Mouse (Mus musculus): ENCODE data around the gene Nyap2. TPM values are rescaled to one million over a fixed set of nuclear protein-coding genes. Genes with fewer than 3 reads are reported as not detected.

Gene Nyap2
- polyA plus RNA-seq, 1 experiment from 2014 or later: 16.2 TPM

- no peak for ATAC-seq
- no peak overlapping the region for H3K27ac ChIP-seq (ENCODE audit: low read depth, low read length)
- H3K36me3 ChIP-seq (ENCODE audit: control insufficient read depth, insufficient read depth, low read length): 0 out of 2 replicates have a peak, but pooled peaks cover 5% of the 10 kb centered on the region
- H3K4me3 ChIP-seq (ENCODE audit: low read length): no peak overlapping the region
- no peaks in the 10 kb centered on the region; the same call in 1 of the 2 replicates for H3K4me1 ChIP-seq (ENCODE audit: control insufficient read depth, insufficient read depth, low read depth, low read length)
- no peaks in the 10 kb centered on the region for H3K27me3 ChIP-seq (replicated peaks; ENCODE audit: control insufficient read depth, insufficient read depth, low read length)
- H3K4me2 ChIP-seq (ENCODE audit: low read length): no peak overlapping the region
- no peak overlapping the region for H3K9ac ChIP-seq (ENCODE audit: low read depth, low read length)
- WGBS: 81% methylated on average over 1 of the region's 1 CpGs
- no peaks in the 10 kb centered on the region for H3K9me3 ChIP-seq (ENCODE audit: control insufficient read depth, low read length)
These were observed 13.7 kb downstream of the Nyap2 start for GRCm38 (mm10) chr1:81090400-81090799.

DNA sequence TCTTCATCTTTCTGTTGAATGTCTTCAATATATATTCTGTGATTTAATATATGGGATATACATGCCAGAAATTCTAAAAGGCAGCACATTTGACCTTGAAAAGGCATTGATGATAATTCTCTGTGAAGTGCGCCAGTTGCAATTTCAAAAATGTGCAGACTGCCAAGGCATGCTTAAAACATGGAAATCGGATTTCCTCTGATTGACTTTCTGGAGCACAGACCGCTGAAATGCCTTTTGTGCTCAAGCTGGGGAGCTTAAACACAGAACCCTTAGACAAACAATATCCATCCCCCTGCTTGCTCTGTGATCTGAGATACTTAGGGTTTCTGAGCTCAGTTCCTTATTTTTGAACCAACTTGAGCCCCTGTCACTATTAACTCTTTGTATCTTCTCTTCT lies 14.2 kb downstream of the Nyap2 start:
- Histone ChIP-seq H3K4me2 (ENCODE audit: low read length) (no peak overlapping the region), H3K9me3 (ENCODE audit: control insufficient read depth, low read length) (no peaks in the 10 kb centered on the region), H3K9ac (ENCODE audit: low read depth, low read length) (no peak overlapping the region), H3K27ac (ENCODE audit: low read depth, low read length) (no peak overlapping the region), H3K27me3 (replicated peaks; ENCODE audit: control insufficient read depth, insufficient read depth, low read length) (no peaks in the 10 kb centered on the region), H3K36me3 (ENCODE audit: control insufficient read depth, insufficient read depth, low read length) (0 out of 2 replicates have a peak, but pooled peaks cover 5% of the 10 kb centered on the region), H3K4me3 (ENCODE audit: low read length) (no peak overlapping the region), H3K4me1 (ENCODE audit: control insufficient read depth, insufficient read depth, low read depth, low read length) (no peaks in the 10 kb centered on the region; the same call in 1 of the 2 replicates)
- ATAC-seq: no peak
- 67% methylated on average over 3 of the region's 3 CpGs for WGBS

- WGBS: 66% methylated on average over 2 of the region's 2 CpGs
- Histone ChIP-seq H3K4me1 (ENCODE audit: control insufficient read depth, insufficient read depth, low read depth, low read length) (no peaks in the 10 kb centered on the region; the same call in 1 of the 2 replicates), H3K27ac (ENCODE audit: low read depth, low read length) (no peak overlapping the region), H3K9ac (ENCODE audit: low read depth, low read length) (no peak overlapping the region), H3K4me2 (ENCODE audit: low read length) (no peak overlapping the region), H3K36me3 (ENCODE audit: control insufficient read depth, insufficient read depth, low read length) (0 out of 2 replicates have a peak, but pooled peaks cover 5% of the 10 kb centered on the region), H3K27me3 (replicated peaks; ENCODE audit: control insufficient read depth, insufficient read depth, low read length) (no peaks in the 10 kb centered on the region), H3K9me3 (ENCODE audit: control insufficient read depth, low read length) (no peaks in the 10 kb centered on the region), H3K4me3 (ENCODE audit: low read length) (no peak overlapping the region)
- no peak for ATAC-seq
These were observed 15.3 kb downstream of the Nyap2 start for GRCm38 (mm10) chr1:81092056-81092455.

DNA sequence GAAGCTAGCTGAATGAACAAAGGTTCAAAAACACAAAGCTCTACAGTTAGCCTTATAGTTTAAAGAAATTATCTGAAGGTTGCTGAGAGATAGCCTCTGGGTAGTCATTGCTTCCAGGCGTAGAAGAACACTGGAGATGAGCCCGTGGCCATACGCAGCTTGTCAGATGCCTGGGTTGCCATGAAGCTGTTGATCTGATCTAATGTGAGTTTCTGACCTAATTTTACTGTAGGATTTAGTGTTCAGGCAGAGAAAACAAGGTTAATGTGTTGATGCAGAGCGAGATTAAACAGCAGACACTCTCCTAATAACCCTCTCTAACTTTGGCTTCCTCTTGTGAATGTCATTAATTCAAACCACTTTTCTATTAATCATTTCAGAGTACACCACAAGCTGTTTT lies 16.1 kb downstream of the Nyap2 start:
- no peak overlapping the region for H3K4me2 ChIP-seq (ENCODE audit: low read length)
- H3K4me1 ChIP-seq (ENCODE audit: control insufficient read depth, insufficient read depth, low read depth, low read length): peaks cover 2% of the 10 kb centered on the region; the same call in 1 of the 2 replicates
- 77% methylated on average over 4 of the region's 4 CpGs for WGBS
- no peak for ATAC-seq
- H3K9ac ChIP-seq (ENCODE audit: low read depth, low read length): no peak overlapping the region
- H3K27ac ChIP-seq (ENCODE audit: low read depth, low read length): no peak overlapping the region
- 0 out of 2 replicates have a peak, but pooled peaks cover 1% of the 10 kb centered on the region for H3K36me3 ChIP-seq (ENCODE audit: control insufficient read depth, insufficient read depth, low read length)
- H3K4me3 ChIP-seq (ENCODE audit: low read length): no peak overlapping the region
- H3K27me3 ChIP-seq (replicated peaks; ENCODE audit: control insufficient read depth, insufficient read depth, low read length): no peaks in the 10 kb centered on the region
- no peaks in the 10 kb centered on the region for H3K9me3 ChIP-seq (ENCODE audit: control insufficient read depth, low read length)

DNA sequence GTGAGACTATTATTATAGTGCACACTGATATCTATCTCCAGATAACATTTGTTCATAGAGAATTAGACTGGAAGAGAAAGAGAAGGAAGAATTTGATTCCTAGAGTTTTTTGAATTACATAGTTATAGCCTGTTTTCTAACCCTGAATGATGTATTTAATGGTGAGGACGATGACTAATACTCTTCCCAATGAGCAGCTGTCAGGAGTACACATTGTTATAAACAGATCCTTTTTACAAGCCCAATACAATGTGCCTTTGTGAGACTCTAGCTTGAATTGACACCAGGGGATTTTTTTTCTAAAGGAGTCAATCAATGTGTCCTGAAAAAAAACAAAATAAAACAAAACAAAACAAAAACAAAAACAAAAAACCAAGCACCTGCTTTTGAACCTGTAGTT lies 22.2 kb downstream of the Nyap2 start:
- no peak overlapping the region for H3K4me3 ChIP-seq (ENCODE audit: low read length)
- no peak for ATAC-seq
- no peaks in the 10 kb centered on the region for H3K9me3 ChIP-seq (ENCODE audit: control insufficient read depth, low read length)
- H3K36me3 ChIP-seq (ENCODE audit: control insufficient read depth, insufficient read depth, low read length): no peaks in the 10 kb centered on the region
- WGBS: 9% methylated on average over 1 of the region's 1 CpGs
- H3K9ac ChIP-seq (ENCODE audit: low read depth, low read length): no peak overlapping the region
- H3K4me2 ChIP-seq (ENCODE audit: low read length): no peak overlapping the region
- peaks cover 2% of the 10 kb centered on the region; the same call in 1 of the 2 replicates for H3K4me1 ChIP-seq (ENCODE audit: control insufficient read depth, insufficient read depth, low read depth, low read length)
- no peaks in the 10 kb centered on the region for H3K27me3 ChIP-seq (replicated peaks; ENCODE audit: control insufficient read depth, insufficient read depth, low read length)
- H3K27ac ChIP-seq (ENCODE audit: low read depth, low read length): no peak overlapping the region

DNA sequence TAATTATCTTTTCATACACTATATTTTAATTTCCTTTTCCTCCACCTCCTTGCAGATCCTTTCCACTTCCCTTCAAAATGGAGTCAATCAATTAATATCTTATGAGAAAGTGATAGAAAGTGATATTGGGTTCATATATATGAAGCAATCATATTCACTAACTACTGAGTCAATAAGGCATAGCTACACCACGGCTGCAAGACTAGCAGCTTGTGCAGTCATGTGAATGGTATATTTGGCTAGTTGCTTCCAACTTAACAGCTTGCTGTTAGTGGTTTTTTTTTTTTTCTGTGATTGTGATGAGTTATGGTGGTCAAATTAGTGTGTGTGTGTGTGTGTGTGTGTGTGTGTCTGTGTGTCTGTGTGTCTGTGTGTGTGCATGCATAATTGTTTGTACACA lies 25.0 kb downstream of the Nyap2 start:
- H3K36me3 ChIP-seq (ENCODE audit: control insufficient read depth, insufficient read depth, low read length): no peaks in the 10 kb centered on the region
- no peak for ATAC-seq
- 58% methylated on average over 1 of the region's 1 CpGs for WGBS
- H3K27ac ChIP-seq (ENCODE audit: low read depth, low read length): no peak overlapping the region
- H3K4me1 ChIP-seq (ENCODE audit: control insufficient read depth, insufficient read depth, low read depth, low read length): peaks cover 2% of the 10 kb centered on the region; the same call in 1 of the 2 replicates
- no peaks in the 10 kb centered on the region for H3K9me3 ChIP-seq (ENCODE audit: control insufficient read depth, low read length)
- no peaks in the 10 kb centered on the region for H3K27me3 ChIP-seq (replicated peaks; ENCODE audit: control insufficient read depth, insufficient read depth, low read length)
- H3K4me3 ChIP-seq (ENCODE audit: low read length): no peak overlapping the region
- H3K9ac ChIP-seq (ENCODE audit: low read depth, low read length): no peak overlapping the region
- no peak overlapping the region for H3K4me2 ChIP-seq (ENCODE audit: low read length)

GRCm38 (mm10) chr1:81119732-81120131 lies 43.0 kb downstream of the Nyap2 start:
- no peaks in the 10 kb centered on the region for H3K4me1 ChIP-seq (ENCODE audit: control insufficient read depth, insufficient read depth, low read depth, low read length)
- H3K9ac ChIP-seq (ENCODE audit: low read depth, low read length): no peak overlapping the region
- no peaks in the 10 kb centered on the region for H3K36me3 ChIP-seq (ENCODE audit: control insufficient read depth, insufficient read depth, low read length)
- H3K4me3 ChIP-seq (ENCODE audit: low read length): no peak overlapping the region
- H3K4me2 ChIP-seq (ENCODE audit: low read length): no peak overlapping the region
- no peaks in the 10 kb centered on the region for H3K27me3 ChIP-seq (replicated peaks; ENCODE audit: control insufficient read depth, insufficient read depth, low read length)
- ATAC-seq: no peak
- no peak overlapping the region for H3K27ac ChIP-seq (ENCODE audit: low read depth, low read length)
- H3K9me3 ChIP-seq (ENCODE audit: control insufficient read depth, low read length): no peaks in the 10 kb centered on the region

- Histone ChIP-seq H3K27ac (ENCODE audit: low read depth, low read length) (no peak overlapping the region), H3K9ac (ENCODE audit: low read depth, low read length) (no peak overlapping the region), H3K4me1 (ENCODE audit: control insufficient read depth, insufficient read depth, low read depth, low read length) (no peaks in the 10 kb centered on the region; the same call in 1 of the 2 replicates), H3K4me3 (ENCODE audit: low read length) (no peak overlapping the region), H3K9me3 (ENCODE audit: control insufficient read depth, low read length) (no peaks in the 10 kb centered on the region), H3K27me3 (replicated peaks; ENCODE audit: control insufficient read depth, insufficient read depth, low read length) (no peaks in the 10 kb centered on the region), H3K36me3 (ENCODE audit: control insufficient read depth, insufficient read depth, low read length) (no peaks in the 10 kb centered on the region), H3K4me2 (ENCODE audit: low read length) (no peak overlapping the region)
- ATAC-seq: peak; percentile 50; the same call in 1 of the 2 replicates
- 61% methylated on average over 8 of the region's 8 CpGs for WGBS
These were observed 55.4 kb downstream of the Nyap2 start for GRCm38 (mm10) chr1:81132007-81132712.

DNA sequence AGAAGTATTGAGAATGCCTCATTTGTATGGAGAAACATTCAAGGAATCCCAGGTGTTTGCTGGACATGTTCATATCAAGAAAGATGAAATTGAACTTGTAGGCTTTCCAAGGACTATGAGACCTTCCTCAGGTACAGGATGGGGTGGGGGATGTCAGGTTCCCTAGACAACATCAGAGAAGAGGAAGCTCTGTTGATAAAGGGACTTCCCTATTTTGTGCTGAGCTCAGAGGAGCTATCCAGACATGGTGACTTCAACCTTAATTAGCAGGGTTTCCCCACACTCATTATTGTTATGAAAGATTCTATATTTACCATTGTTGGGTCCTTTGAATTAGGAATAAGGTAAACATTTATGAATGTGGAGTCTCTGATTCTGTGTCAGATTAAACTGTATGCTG lies 67.1 kb downstream of the Nyap2 start:
- Histone ChIP-seq H3K9ac (ENCODE audit: low read depth, low read length) (no peak overlapping the region), H3K4me2 (ENCODE audit: low read length) (no peak overlapping the region), H3K27me3 (replicated peaks; ENCODE audit: control insufficient read depth, insufficient read depth, low read length) (no peaks in the 10 kb centered on the region), H3K9me3 (ENCODE audit: control insufficient read depth, low read length) (no peaks in the 10 kb centered on the region), H3K36me3 (ENCODE audit: control insufficient read depth, insufficient read depth, low read length) (no peaks in the 10 kb centered on the region), H3K27ac (ENCODE audit: low read depth, low read length) (no peak overlapping the region), H3K4me1 (ENCODE audit: control insufficient read depth, insufficient read depth, low read depth, low read length) (no peaks in the 10 kb centered on the region), H3K4me3 (ENCODE audit: low read length) (no peak overlapping the region)
- no peak for ATAC-seq
